Mouse (Mus musculus): ENCODE data around the gene Cd200r3. TPM values are rescaled to one million over a fixed set of nuclear protein-coding genes. Genes with fewer than 3 reads are reported as not detected.

Gene Cd200r3
- not detected for polyA plus RNA-seq (2014; fragmentation: Illumina TruSeq; extraction: RNeasy Lipid Tissue Mini Kit (QIAGEN cat#74804); ENCODE audit: low read depth, low replicate concordance)

GRCm38 (mm10) chr16:44943468-44943867, at the start of gene Cd200r3:
Cd200r3 (plus strand) TSS chr16:44943678.

Other genes with a start within 250 kb of the Cd200r3 start
- 8.9 TPM for gene Nepro, start 219.4 kb upstream of the Cd200r3 start, polyA plus RNA-seq (2014; fragmentation: Illumina TruSeq; extraction: RNeasy Lipid Tissue Mini Kit (QIAGEN cat#74804); ENCODE audit: low read depth, low replicate concordance)
- 50.6 TPM for gene Gtpbp8, start 197.3 kb upstream of the Cd200r3 start, polyA plus RNA-seq (2014; fragmentation: Illumina TruSeq; extraction: RNeasy Lipid Tissue Mini Kit (QIAGEN cat#74804); ENCODE audit: low read depth, low replicate concordance)
- 0.44 TPM for gene Cd200r1, start 177.9 kb upstream of the Cd200r3 start, polyA plus RNA-seq (2014; fragmentation: Illumina TruSeq; extraction: RNeasy Lipid Tissue Mini Kit (QIAGEN cat#74804); ENCODE audit: low read depth, low replicate concordance)
- not detected for gene Cd200r4, start 131.9 kb upstream of the Cd200r3 start, polyA plus RNA-seq (2014; fragmentation: Illumina TruSeq; extraction: RNeasy Lipid Tissue Mini Kit (QIAGEN cat#74804); ENCODE audit: low read depth, low replicate concordance)
- gene Cd200r2, start 76.6 kb upstream of the Cd200r3 start, polyA plus RNA-seq (2014; fragmentation: Illumina TruSeq; extraction: RNeasy Lipid Tissue Mini Kit (QIAGEN cat#74804); ENCODE audit: low read depth, low replicate concordance): not detected
- 4.6 TPM for gene Ccdc80, start 149.7 kb downstream of the Cd200r3 start, polyA plus RNA-seq (2014; fragmentation: Illumina TruSeq; extraction: RNeasy Lipid Tissue Mini Kit (QIAGEN cat#74804); ENCODE audit: low read depth, low replicate concordance)
- gene Slc35a5, start 215.0 kb downstream of the Cd200r3 start, polyA plus RNA-seq (2014; fragmentation: Illumina TruSeq; extraction: RNeasy Lipid Tissue Mini Kit (QIAGEN cat#74804); ENCODE audit: low read depth, low replicate concordance): 63.1 TPM
- gene Atg3, start 215.1 kb downstream of the Cd200r3 start, polyA plus RNA-seq (2014; fragmentation: Illumina TruSeq; extraction: RNeasy Lipid Tissue Mini Kit (QIAGEN cat#74804); ENCODE audit: low read depth, low replicate concordance): 145 TPM